Mouse (Mus musculus) E14TG2a.4 (cell line): Measurements from ENCODE around the gene Rtl8a.

Source experiments
- CTCF ChIP-seq: conservative IDR thresholded peaks from 2 replicates; pipeline ENCODE4 v1.5.1; 2014; ENCODE audit warnings: low read length
- NANOG ChIP-seq: IDR thresholded peaks from 2 replicates; pipeline ENCODE4 v1.6.1; 2014; ENCODE audit warnings: borderline replicate concordance, low read length, mixed read lengths

GRCm38 (mm10) chrX:53608122-53608813 is 35.2 kb downstream of the Rtl8a start:
- TF ChIP-seq CTCF (no peak), NANOG (no peak)
